Mouse (Mus musculus): ENCODE data around the gene Dmrt1. TPM values are rescaled to one million over a fixed set of nuclear protein-coding genes. Genes with fewer than 3 reads are reported as not detected.

Gene Dmrt1
- total and polyA plus RNA-seq, 3 experiments, result not detected

DNA sequence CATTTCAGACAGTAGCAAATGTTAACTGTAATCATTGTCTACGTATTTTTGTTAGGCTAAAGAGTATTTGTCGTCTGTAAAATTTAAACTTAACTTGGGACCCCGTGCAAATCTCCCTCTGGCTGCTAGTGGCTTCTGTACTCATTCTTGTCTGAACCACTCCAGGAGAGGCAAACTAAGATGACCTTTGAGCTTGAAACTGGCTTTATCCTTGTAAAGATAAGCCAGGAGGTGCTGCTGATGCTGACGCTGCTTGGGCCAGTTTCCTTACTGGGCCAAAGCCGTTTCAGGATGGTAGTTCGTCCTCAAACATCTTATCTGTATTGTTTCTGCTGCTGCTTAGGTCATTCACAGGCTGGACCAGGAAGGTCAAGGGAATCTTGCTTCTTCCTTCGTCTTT is 64.4 kb downstream of the Dmrt1 start:
- Histone ChIP-seq H3K4me1 (ENCODE audit: control insufficient read depth in 1 of 2, insufficient read depth in 2 of 2, low read length in 2 of 2) (no peaks in the 10 kb centered on the region), H3K27ac (ENCODE audit: control insufficient read depth, low read depth, low read length) (no peak overlapping the region), H3K36me3 (ENCODE audit: control insufficient read depth in 1 of 2, insufficient read depth in 2 of 2, low read length in 2 of 2) (no peaks in the 10 kb centered on the region), H3K9me3 (replicated peaks; ENCODE audit: insufficient read depth, low read length) (no peaks in the 10 kb centered on the region), H3K9ac (ENCODE audit: control insufficient read depth, low read depth, low read length, poor library complexity, severe bottlenecking) (no peak overlapping the region), H3K4me3 (ENCODE audit: control insufficient read depth in 1 of 2, insufficient read depth in 1 of 2, low read depth in 2 of 2, low read length in 2 of 2) (no peak overlapping the region), H3K79me2 (ENCODE audit: control insufficient read depth, insufficient read depth, low read length, poor library complexity) (no peaks in the 10 kb centered on the region), H3K27me3 (ENCODE audit: control insufficient read depth in 1 of 2, insufficient read depth in 2 of 2, low read length in 2 of 2) (no peaks in the 10 kb centered on the region)
- no peak for TF ChIP-seq EP300 (IDR thresholded peaks at IDR 0.05; ENCODE audit: low read depth in 1 of 2, low read length in 2 of 2)
- no peak for TF ChIP-seq BHLHE40 (IDR thresholded peaks at IDR 0.05; ENCODE audit: borderline replicate concordance, low read depth, low read length)
- no peak for TF ChIP-seq KAT2A (conservative IDR thresholded peaks at IDR 0.05; ENCODE audit: low read depth, low read length)
- TF ChIP-seq MXI1 (IDR thresholded peaks at IDR 0.05; ENCODE audit: low read depth, low read length), result no peak
- no peak for TF ChIP-seq MAX (IDR thresholded peaks at IDR 0.05; ENCODE audit: low read length)
- no peak for TF ChIP-seq MAFK (IDR thresholded peaks at IDR 0.05; ENCODE audit: borderline replicate concordance, low read depth, low read length)
- TF ChIP-seq SIN3A (IDR thresholded peaks at IDR 0.05; ENCODE audit: low read length), result no peak
- TF ChIP-seq ZNF384 (IDR thresholded peaks at IDR 0.05; ENCODE audit: low read depth, low read length), result no peak
- DNase-seq (ENCODE audit: low read depth, low spot score), result no peak

DNA sequence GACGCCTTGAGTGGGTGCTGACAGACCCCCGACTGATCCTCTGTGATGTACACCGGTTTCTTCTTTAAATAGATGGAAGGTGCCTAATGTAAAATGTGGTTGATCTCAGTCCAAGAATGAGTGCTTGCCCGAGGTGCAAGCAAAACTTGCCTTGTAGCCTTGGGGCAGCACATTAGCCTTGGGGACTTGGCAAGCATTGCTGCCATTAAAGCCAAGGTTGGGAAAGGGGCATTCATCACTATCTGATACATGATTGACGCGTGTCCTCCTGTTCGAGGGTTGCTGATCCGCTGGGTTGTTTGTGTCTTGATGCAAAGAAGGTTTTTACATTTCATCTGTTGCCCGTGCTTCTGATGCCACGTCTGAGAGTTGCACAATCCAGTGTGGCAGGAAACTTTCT is 69.0 kb downstream of the Dmrt1 start:
- Histone ChIP-seq H3K79me2 (ENCODE audit: control insufficient read depth, insufficient read depth, low read length, poor library complexity) (no peaks in the 10 kb centered on the region), H3K36me3 (ENCODE audit: control insufficient read depth in 1 of 2, insufficient read depth in 2 of 2, low read length in 2 of 2) (no peaks in the 10 kb centered on the region), H3K9me3 (replicated peaks; ENCODE audit: insufficient read depth, low read length) (no peaks in the 10 kb centered on the region), H3K9ac (ENCODE audit: control insufficient read depth, low read depth, low read length, poor library complexity, severe bottlenecking) (no peak overlapping the region), H3K4me1 (ENCODE audit: control insufficient read depth in 1 of 2, insufficient read depth in 2 of 2, low read length in 2 of 2) (no peaks in the 10 kb centered on the region), H3K27ac (ENCODE audit: control insufficient read depth, low read depth, low read length) (no peak overlapping the region), H3K27me3 (ENCODE audit: control insufficient read depth in 1 of 2, insufficient read depth in 2 of 2, low read length in 2 of 2) (no peaks in the 10 kb centered on the region), H3K4me3 (ENCODE audit: control insufficient read depth in 1 of 2, insufficient read depth in 1 of 2, low read depth in 2 of 2, low read length in 2 of 2) (no peak overlapping the region)
- DNase-seq (ENCODE audit: low read depth, low spot score), result no peak
- TF ChIP-seq UBTF (IDR thresholded peaks at IDR 0.05; ENCODE audit: borderline replicate concordance, insufficient read depth, low read depth, low read length) (no peak), GABPA (IDR thresholded peaks at IDR 0.05; ENCODE audit: low read depth, low read length) (no peak), HCFC1 (IDR thresholded peaks at IDR 0.05; ENCODE audit: low read depth, low read length) (no peak), MAX (IDR thresholded peaks at IDR 0.05; ENCODE audit: low read length) (no peak), ZNF384 (IDR thresholded peaks at IDR 0.05; ENCODE audit: low read depth, low read length) (no peak), MYB (IDR thresholded peaks at IDR 0.05; ENCODE audit: low read depth, low read length) (no peak), MAZ (IDR thresholded peaks at IDR 0.05; ENCODE audit: low read depth, low read length) (no peak), ELF1 (IDR thresholded peaks at IDR 0.05; ENCODE audit: low read depth, low read length) (no peak), POLR2AphosphoS2 (IDR thresholded peaks at IDR 0.05; ENCODE audit: low read length) (no peak), ZC3H11A (IDR thresholded peaks at IDR 0.05; ENCODE audit: low read depth, low read length) (no peak), NELFE (IDR thresholded peaks at IDR 0.05; ENCODE audit: low read depth, low read length) (no peak), JUND (IDR thresholded peaks at IDR 0.05; ENCODE audit: low read depth, low read length) (no peak), BHLHE40 (IDR thresholded peaks at IDR 0.05; ENCODE audit: borderline replicate concordance, low read depth, low read length) (no peak), KAT2A (conservative IDR thresholded peaks at IDR 0.05; ENCODE audit: low read depth, low read length) (no peak), E2F4 (IDR thresholded peaks at IDR 0.05; ENCODE audit: borderline replicate concordance, low read depth, low read length) (no peak), ZKSCAN1 (IDR thresholded peaks at IDR 0.05; ENCODE audit: low read depth, low read length) (no peak), ZMIZ1 (IDR thresholded peaks at IDR 0.05; ENCODE audit: low read depth, low read length) (no peak)
